Mouse (Mus musculus): ENCODE results near the gene Plk5.

Gene Plk5

DNA sequence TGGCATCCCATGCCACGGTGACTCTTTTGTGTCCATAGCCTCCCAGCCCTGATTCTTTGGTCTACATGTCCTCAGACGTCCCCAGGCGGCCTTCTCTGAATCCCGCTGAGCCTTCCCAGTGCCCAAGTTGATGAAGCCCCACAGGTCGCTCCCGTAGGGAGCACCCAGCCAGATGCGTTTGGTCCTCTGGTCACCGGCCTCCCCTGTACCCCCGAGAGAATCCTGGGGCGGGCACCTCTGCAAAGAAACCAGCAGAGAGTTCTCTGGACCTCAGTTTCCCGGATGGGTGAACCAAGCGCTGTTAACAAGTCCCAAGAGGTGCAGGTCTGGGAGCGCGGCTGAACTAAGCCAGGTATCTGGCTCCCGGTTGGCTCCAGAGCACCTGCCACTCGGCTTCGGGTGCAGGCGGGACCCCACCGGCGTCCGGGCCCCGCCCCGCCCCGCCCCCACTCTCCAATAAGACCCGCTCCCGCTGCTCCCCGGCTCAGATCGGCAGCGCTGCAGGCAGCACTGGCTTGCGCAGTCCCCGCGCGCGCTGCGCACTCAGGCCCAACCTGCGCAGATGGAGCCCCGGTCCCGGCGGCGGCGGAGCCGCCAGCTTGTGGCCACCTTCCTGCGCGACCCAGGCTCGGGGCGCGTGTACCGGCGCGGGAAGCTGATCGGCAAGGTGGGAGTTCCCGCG is at the start of gene Plk5:
TSS of gene Plk5 (plus strand) at position 459 of the 682 bp plus-strand sequence.
- no peak for DNase-seq (ENCODE audit: low read depth, low spot score)

DNA sequence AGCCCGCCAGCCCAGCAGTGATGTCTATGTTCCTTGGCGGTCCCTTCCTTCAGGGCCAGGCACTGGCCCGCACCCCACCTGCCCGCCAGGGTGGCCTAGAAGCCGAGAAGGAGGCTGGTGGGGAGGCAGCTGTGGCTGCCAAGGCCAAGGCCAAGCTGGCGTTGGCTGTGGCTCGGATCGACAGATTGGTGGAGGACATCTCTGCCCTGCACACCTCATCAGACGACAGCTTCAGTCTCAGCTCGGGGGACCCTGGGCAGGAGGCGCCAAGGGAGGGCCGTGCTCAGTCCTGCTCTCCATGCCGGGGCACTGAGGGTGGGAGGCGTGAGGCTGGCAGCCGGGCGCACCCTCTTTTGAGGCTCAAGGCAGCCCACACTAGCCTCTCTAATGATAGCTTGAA is 44.7 kb upstream of the Plk5 start:
- DNase-seq (ENCODE audit: low read depth, low spot score): no peak

DNA sequence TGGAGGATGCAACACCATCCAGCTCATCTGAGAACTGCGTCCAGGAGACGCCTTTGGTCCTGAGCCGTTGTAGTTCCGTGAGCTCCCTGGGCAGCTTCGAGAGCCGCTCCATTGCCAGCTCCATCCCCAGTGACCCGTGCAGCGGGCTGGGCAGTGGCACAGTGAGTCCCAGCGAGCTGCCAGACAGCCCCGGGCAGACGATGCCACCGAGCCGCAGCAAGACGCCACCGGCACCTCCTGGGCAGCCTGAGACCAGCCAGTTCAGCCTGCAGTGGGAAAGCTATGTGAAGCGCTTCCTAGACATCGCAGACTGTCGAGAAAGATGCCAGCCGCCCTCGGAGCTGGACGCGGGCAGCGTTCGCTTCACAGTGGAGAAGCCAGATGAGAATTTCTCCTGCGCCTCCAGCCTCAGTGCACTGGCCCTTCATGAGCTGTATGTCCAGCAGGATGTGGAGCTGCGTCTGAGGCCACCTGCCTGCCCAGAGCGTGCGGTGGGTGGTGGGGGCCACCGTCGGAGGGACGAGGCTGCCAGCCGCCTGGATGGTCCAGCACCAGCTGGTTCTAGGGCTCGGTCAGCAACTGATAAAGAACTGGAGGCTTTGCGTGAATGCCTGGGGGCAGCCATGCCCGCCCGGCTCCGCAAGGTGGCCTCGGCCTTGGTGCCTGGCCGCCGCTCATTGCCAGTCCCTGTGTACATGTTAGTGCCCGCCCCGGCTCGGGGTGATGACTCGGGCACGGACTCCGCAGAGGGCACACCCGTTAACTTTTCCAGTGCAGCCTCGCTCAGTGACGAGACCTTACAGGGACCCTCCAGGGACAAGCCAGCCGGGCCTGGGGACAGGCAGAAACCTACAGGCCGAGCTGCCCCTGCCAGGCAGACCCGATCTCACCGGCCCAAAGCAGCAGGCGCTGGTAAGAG is 43.4 kb upstream of the Plk5 start:
- no peak for DNase-seq (ENCODE audit: low read depth, low spot score)

DNA sequence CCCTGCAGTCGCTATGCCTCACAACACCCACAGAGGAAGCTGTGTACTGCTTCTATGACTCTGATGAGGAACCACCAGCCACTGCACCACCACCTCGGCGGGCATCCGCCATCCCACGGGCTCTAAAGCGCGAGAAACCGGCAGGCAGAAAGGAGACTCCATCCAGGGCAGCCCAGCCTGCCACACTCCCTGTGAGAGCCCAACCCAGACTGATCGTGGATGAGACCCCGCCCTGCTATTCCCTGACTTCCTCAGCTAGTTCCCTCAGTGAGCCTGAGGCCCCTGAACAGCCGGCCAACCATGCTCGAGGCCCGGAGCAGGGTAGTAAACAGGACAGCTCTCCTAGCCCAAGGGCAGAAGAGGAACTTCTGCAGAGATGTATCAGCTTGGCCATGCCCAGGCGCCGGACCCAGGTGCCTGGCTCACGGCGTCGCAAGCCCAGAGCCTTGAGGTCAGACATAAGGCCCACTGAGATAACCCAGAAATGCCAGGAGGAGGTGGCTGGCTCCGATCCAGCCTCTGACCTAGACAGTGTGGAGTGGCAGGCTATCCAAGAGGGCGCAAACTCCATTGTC is 42.5 kb upstream of the Plk5 start:
- DNase-seq (ENCODE audit: low read depth, low spot score): no peak

DNA sequence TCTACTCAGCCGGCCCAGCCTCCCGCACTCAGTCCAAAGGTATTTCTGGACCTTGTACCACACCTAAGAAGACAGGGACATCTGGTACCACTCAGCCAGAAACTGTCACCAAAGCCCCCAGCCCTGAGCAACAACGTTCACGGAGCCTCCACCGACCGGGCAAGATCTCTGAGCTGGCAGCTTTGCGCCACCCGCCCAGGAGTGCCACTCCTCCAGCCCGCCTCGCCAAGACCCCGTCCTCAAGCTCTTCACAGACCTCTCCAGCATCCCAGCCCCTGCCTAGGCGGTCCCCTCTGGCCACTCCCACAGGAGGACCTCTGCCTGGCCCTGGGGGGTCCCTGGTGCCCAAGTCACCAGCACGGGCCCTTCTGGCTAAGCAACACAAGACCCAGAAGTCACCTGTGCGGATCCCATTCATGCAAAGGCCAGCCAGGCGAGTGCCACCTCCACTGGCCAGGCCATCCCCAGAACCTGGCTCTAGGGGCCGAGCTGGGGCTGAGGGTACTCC is 41.7 kb upstream of the Plk5 start:
- no peak for DNase-seq (ENCODE audit: low read depth, low spot score)

DNA sequence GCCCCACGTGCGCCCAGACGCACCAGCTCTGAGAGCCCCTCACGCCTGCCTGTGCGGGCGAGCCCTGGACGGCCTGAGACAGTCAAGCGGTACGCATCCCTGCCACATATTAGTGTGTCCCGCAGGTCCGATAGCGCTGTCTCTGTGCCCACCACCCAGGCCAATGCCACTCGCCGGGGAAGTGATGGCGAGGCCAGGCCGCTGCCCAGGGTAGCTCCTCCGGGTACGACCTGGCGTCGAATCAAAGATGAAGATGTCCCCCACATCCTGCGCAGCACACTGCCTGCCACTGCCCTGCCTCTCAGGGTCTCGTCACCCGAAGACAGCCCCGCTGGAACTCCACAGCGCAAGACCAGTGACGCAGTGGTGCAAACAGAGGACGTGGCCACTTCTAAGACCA is 40.9 kb upstream of the Plk5 start:
- no peak for DNase-seq (ENCODE audit: low read depth, low spot score)

DNA sequence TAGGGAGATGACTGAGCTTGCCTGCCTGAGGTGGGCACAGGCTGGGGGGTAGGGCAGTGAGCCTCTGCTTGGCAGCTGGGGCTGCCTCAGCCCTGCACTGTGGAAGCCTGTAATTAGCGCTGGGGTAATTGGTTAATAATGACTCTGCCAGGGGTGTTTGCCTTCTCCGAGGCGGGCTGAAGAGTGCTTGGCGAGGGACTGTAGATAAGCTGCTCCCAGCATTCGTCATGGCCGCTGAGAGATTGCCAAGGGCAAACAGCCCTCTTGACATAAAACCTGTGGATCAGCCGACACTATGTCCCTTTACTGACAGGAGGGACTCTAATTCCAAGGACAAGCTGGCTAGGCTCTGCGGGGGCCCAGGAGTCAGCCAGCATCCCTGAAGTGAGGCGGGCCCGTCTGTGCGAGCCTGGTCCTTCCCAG is 39.9 kb upstream of the Plk5 start:
- no peak for DNase-seq (ENCODE audit: low read depth, low spot score)

DNA sequence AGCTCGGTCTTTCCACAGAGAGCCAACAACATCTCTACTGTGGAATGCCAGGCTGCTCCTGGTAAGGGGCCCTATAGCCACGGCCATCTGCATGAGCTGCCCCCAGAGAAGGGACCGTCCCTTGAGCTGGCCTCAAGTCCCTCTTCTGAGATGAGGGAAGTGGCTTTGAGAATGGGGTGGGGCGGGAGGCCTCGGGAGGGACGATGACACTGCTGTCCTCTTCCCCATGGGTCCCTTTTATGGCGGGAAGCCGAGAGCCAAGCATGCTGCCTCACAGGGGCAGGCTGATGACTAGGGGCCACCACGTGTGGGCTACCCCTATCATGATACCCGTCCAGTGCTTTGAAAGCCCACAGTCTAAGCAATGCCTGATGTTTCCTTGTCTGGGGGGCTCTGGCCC is 39.2 kb upstream of the Plk5 start:
- no peak for DNase-seq (ENCODE audit: low read depth, low spot score)

DNA sequence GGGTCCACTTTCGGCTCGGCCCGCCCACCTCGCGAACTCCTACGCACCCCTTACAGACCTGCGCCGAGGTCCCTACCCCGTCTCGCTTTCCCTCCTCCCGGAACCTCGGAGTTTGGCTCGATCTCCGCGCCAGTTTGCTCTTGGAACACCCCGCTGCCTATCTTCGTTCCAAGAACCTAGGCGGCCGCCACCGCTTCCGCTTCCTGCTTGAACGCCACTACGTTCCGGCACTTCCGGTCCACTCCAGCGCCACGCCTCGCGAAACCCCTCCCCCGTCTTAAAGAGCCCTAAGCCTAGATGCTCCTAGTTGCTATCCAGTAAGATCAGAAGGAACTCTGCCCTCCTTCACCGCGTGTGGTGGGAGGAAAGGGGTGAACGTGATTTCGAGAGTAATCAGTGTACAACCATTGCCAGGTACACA is 35.9 kb upstream of the Plk5 start, which contains the start of gene 2310011J03Rik:
TSS of gene 2310011J03Rik (minus strand) at position 198 of the 421 bp plus-strand sequence.
- DNase-seq (ENCODE audit: low read depth, low spot score): peak; percentile 80

DNA sequence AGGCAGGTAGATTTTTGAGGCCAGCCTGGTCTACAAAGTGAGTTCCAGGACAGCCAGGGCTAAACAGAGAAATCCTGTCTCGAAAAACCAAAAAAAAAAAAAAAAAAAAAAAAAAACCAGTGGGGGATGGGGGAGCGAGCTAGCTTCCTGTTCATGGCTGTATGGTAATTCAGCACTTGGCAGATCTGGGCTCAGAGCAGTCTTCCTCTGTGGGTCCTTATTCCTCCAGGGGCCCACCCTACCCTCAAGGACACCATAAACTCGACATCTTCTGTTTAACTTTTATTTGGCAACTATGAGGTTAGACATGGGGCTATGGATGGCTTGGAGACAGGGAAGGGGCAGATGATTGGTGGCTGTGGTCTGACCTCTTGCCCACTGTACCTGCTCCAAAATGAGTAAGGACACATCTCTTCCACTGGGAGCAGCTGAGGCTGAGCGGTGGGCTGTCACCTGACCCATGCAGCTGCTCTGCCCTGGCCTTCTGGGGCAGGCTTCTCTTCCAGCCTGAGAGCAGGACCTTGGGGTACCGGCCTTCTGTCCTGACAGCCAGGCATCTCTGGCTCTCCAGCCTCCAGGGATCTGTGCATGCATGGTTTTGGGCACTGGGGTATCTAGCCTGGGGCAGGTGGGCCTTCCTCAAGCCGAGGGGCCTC is 35.1 kb upstream of the Plk5 start:
- DNase-seq (ENCODE audit: low read depth, low spot score): no peak

DNA sequence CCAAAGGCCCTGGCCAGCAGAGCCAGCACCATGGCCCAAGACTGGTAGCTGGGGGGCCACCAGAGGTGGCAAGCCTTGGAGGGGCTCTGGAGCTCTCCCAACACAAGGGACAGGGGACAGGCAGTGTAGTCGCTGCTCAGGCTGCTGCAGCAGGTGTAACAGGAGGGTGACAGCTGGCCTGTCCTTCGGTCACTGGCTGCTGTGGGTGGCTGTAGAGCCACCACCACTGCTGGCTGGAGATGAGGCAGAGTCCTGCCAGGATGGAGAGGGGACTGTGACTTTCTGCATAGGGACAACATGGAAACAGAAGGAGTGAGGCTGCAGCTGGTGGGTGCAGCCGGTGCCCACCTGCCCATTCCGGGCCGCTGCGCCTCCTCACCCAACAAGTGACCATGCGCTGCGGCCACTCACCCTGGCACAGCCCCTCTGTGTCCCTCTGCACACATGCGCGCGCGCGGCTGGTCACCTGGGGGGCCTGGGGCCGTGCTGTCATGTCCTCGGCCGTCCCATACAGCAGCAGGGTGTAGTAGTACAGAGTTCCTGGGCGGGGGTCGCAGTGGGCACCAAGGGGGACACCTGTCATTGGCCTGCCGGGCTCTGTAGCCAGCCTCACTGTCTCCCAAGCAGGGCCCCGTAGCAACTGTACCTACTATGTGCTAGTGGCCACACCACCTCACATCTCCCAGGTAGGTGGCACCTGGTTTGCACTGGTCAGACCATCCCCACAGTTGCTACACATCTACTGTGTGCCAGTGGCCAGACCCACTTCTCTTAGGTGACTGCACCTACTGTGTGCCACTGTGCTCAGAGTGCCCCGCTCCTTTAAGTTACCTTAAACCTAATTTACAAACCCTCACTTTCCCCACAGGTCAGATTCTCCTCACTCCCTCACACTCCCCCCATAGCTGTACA is 34.3 kb upstream of the Plk5 start:
- DNase-seq (ENCODE audit: low read depth, low spot score): no peak

DNA sequence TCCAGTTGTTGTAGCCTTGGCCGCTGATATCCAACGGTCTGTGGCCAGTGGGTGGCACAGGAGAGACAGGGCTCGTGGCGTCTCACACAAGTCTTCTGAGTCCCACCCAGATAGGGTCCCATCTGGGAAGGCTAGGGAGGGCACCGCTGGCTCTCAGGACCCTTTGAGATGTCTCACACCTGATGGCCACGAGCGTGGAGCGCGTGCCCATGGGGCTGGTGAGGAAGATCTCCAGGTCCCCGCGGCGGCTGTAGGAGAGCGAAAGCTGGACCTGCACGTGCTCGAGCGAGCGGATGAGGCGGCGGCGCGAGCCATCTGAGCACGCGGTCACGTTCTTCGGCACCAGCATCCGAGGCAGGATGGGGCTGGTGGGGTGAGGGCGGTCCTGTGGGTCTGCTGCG is 33.4 kb upstream of the Plk5 start:
- no peak for DNase-seq (ENCODE audit: low read depth, low spot score)

DNA sequence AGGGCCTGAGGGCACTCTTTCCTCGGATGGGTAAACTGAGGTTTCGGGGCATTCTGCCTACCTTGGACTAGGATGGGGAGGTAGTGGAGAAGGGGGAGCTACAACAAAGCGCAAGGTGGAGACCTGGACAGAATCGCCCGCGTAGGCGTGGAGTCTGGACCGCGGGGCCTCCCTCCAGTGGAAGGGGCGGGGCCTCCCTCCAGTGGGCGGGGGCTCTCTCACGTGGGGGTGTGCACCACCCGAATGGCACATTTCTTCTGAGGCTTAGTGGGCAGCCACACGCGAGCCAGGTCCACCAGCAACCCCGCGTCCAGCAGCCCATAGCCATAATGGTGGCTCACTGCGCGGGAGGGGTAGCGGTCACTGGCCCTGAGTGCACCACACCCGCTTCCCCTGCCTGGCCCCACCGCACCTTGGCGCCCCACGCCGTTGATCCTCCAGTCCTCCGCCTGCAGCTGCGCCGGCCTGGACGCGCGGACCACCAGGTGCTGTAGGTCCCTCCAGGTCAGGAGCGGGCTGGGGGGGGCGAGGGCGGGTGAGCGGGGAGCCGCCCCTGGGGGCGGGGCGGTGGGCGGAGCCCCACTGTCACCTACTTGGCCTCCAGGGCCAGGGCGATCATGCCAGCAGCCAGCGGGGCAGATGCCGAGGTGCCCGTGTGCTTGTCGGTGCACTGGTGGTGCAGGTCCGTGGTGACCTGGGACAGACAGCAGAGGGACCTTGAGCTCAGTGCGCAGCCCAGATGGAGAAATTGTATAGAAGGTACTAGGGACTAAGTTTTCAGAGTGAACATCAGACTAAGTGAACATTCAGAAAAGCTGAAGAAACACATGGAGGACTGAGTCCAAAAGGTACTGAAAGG is 32.8 kb upstream of the Plk5 start:
- DNase-seq (ENCODE audit: low read depth, low spot score): no peak

DNA sequence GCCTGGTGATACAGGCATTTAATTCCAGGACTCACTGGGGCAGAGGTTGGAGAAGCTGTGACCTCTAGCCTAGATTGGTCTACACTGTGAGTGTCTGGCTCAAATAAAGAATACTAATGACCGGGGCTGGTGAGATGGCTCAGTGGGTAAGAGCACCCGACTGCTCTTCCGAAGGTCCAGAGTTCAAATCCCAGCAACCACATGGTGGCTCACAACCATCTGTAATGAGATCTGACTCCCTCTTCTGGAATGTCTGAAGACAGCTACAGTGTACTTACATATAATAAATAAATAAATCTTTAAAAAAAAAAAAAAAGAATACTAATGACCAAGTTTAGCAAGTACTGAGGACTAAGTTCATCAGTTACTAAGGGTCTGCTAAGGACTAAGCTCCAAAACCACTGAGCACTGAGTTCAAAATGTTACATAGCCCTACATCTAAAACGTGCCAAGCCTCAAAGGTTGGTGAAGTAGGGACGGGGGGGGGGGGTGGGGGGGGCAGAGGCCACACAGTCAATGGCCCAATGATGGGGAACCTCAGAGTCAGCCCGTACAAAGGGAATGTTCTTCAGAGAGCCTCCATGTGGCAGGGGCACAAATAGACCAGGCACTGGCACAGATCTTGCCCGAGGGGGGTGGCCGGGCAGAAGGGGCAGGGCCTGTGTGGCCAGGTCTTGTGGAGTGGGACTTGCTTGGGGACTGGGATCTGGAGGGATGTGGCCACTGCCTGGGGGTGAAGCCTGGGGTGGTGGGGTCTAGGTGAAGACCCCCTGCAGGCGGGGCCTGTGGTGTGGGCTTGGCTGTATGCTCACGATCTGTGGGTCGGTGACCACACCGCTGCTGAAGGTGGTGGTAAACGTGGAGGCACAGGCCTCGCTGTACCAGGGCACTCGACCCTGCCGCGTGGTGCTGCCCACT is 31.9 kb upstream of the Plk5 start:
- DNase-seq (ENCODE audit: low read depth, low spot score): no peak

DNA sequence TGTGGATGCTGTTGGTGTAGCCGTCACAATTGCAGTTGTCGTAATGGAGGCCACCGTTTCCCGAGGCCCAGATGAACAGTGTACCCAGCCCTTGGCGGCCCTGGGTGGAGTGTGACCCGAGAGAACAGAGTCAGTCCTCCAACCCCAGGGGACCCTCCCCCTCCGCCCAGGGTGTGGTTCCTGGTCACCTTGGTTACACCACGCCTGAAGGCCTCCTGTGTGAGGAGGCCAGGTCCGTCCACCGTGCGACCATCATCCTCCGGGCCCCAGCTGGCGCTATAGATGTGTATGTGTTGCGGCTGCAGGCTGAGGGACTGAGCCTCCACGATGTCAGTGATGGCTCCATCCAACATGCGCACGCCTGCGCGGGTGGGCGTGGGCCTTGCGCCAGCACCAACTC is 31.2 kb upstream of the Plk5 start:
- DNase-seq (ENCODE audit: low read depth, low spot score): no peak

DNA sequence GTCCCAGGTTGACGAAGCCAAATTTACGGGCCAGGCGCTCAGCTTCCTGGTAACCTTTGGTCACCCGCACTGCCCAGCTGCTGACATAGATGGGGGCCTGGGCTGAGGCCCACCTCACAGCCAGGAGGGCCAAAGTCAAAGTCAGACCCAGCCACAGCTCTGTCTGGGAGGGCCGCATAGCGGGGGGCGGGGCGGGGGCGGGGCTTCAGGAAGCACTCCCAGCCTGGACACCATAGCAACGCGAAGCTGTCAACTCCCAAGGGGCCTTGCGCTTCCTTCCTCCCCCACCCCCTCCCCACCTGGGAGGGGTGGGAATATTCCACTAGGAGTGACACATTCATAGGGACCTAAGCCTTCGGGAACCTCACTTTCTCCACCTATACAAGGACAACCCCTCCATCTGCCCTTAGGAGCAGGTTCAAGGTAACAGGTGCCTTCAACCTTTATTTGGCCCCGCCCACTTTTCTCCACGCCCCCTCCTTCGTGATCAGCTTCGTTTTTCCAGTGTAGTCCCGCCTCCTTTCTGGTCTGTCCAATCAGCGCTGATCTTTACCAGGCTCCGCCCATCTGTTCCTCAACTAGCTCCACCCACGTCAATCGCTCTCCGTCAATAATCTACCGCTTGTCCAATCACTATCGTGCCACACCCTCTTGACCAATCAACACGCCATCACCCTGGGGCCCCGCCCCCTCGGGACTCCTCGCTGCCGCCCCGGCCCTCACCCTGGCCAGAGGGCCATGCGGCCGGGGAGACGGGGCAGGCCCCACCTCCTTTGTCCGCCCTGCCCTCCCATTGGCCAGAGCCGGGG is 26.8 kb upstream of the Plk5 start, which contains the start of the genes Pcsk4 and Reep6:
TSS of gene Pcsk4 (minus strand) at position 226 of the 809 bp plus-strand sequence.
TSS of gene Reep6 (plus strand) at position 681 of the 809 bp plus-strand sequence.
- DNase-seq (ENCODE audit: low read depth, low spot score): peak; percentile 93

DNA sequence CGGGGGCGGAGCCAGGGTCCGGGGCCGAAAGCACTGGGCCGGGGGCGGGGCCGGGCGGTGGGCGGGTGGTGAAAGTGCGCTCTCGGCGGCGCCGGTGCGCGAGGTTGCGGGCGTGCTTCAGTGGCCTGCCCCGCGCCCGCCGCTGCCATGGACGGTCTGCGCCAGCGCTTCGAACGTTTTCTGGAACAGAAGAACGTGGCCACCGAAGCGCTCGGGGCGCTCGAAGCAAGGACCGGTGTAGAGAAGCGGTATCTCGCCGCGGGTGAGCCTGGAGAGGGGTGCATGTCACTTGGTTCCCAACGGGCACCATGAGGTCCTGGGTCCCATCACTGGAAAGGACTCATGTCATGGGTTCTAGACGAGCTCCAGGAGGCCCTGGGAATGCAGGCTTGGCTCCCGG is 26.2 kb upstream of the Plk5 start:
- no peak for DNase-seq (ENCODE audit: low read depth, low spot score)

DNA sequence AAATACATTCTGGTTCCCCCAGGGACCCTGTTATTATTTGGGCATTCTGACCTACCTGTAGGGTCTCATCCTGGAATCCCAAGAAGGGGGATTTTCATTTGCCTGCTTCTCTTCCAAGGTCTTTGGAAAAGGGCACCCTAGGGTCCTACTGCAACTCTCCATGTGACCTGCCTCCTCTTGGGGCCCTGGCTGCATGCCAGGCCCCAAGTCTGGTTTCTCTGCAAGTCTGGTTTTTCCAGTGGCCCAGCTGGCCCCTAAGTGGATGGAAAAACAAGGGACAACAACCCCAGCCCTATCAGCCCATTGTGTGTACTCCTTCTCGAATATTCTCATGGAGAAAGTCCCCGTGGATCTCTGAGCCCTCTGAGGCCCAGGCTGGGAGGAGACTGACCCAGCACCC is 25.4 kb upstream of the Plk5 start:
- no peak for DNase-seq (ENCODE audit: low read depth, low spot score)

Measured in c-Kit-negative CD71-positive TER-119-positive erythroid progenitor cells, embryonic 14.5 days (primary cell).